14 mouse cellular contexts compared by ENCODE assay signal in genomic region chr16:4280949-4281348, GRCm38 (mm10).
"Had no signal": no experiment of that assay in that cellular context is flagged by ENCODE, and none has a peak within 500 bp of the region (broad histone marks: within the 10 kb centered on the region; RNA-seq: fewer than 3 reads in every experiment).

No protein-coding gene starts in this region.

- H3K36me3 ChIP-seq: liver, embryonic 13.5 days had no signal

- H3K27me3 ChIP-seq: liver, embryonic 13.5 days had no signal

- DNase-seq: kidney, postnatal 25 days; layer of hippocampus, postnatal 36 days; liver, embryonic 13.5 days; lung, adult 2 months; lung, postnatal 14 days; lung, postnatal 4 days; midbrain, embryonic 14.5 days; right cerebral cortex, postnatal 4 days; thymus, adult 2 months; thymus, postnatal 14 days; thymus, postnatal 4 days had no signal

- H3K4me1 ChIP-seq: liver, embryonic 13.5 days had no signal

- H3K27ac ChIP-seq: kidney, postnatal 0 days; left cerebral cortex, adult 2 months; liver, embryonic 13.5 days; stomach, postnatal 0 days had no signal

- H3K9me3 ChIP-seq: liver, embryonic 13.5 days had no signal

- H3K4me3 ChIP-seq: left cerebral cortex, adult 2 months; liver, embryonic 13.5 days had no signal
